Mouse (Mus musculus) embryonic fibroblast, embryonic 13.5 days (primary cell): Measurements from ENCODE around the gene Cfap46.

Source experiments
- CTCF ChIP-seq: IDR thresholded peaks from 2 replicates; pipeline ENCODE4 v1.5.1; 2011; ENCODE audit warnings: mild to moderate bottlenecking, control low read depth, low read length, moderate library complexity, borderline replicate concordance; ENCODE audit not compliant: insufficient read depth
- POLR2A ChIP-seq: IDR thresholded peaks from 2 replicates; pipeline ENCODE4 v1.6.1; 2011; ENCODE audit warnings: low read depth, mild to moderate bottlenecking, control low read depth, low read length, moderate library complexity

GRCm38 (mm10) chr7:139705081-139705480 lies 21.5 kb upstream of the Cfap46 start:
- TF ChIP-seq CTCF (no peak), POLR2A (no peak)
